In the genomic region with DNA sequence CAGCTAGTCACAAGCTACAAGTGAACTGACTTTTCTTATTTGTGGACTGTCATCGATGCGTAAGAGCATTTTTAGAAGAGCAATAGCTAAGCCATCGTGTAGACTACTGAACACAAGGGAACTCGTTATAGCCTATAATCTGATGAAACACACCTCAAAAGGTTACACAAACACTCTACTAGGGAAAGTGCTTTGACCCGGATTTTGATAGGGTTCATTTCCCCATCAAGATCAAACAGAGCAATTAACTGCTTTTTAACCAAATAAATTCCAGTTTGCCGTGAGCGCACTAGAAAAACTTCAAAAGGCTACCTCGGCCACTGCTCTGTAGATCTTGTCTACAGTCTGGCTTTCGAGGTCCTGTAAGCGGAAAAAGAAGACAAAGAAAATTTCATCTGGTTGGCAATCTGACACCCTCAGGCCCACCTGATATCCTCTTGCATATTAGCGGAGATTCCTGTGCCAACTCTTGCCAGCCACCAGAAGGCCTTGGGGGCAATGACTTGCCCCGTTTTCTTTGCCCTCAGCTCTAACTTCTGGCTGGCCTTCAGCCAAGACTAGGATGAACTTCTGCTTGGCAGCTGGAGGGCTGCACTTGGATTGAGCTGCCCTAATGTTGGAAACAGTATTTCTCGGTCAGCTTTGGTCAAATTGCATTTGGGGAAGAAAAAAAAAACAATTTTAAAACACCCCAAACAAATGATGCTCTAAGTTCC, we compare ENCODE assay signal across 12 mouse cellular contexts.
DNase-seq lines count a peak whose midpoint lies in the region; ATAC-seq and TF ChIP-seq lines count a peak whose summit lies in the region.
"Had no signal": no experiment of that assay in that cellular context is flagged by ENCODE, and none has a peak within 500 bp of the region (broad histone marks: within the 10 kb centered on the region; RNA-seq: fewer than 3 reads in every experiment).

No protein-coding gene starts in this region.

- no peak overlapping the region for H3K4me3 ChIP-seq in liver, postnatal 0 days (ENCODE audit: low read depth, low read length)
- no peak overlapping the region for H3K4me3 ChIP-seq in liver, embryonic 11.5 days (ENCODE audit: low read depth, low read length)
- H3K4me3 ChIP-seq: midbrain, embryonic 13.5 days had no signal

- no peak overlapping the region for H3K9ac ChIP-seq in liver, postnatal 0 days (replicated peaks)
- no peak overlapping the region for H3K9ac ChIP-seq in liver, embryonic 11.5 days (ENCODE audit: low read depth, low read length)
- H3K9ac ChIP-seq: forebrain, postnatal 0 days; midbrain, embryonic 13.5 days had no signal

- H3K4me2 ChIP-seq in liver, postnatal 0 days (ENCODE audit: low read depth, low read length), result no peak overlapping the region
- no peak overlapping the region for H3K4me2 ChIP-seq in liver, embryonic 11.5 days
- H3K4me2 ChIP-seq: midbrain, embryonic 13.5 days had no signal

- H3K27me3 ChIP-seq in liver, postnatal 0 days (ENCODE audit: insufficient read depth, low read length), result no peaks in the 10 kb centered on the region
- no peaks in the 10 kb centered on the region; the same call in 1 of the 2 replicates for H3K27me3 ChIP-seq in liver, embryonic 11.5 days (replicated peaks; ENCODE audit: control insufficient read depth, insufficient read depth, low read length)
- H3K27me3 ChIP-seq: midbrain, embryonic 13.5 days had no signal

- 62% methylated on average over 13 of the region's 13 CpGs for whole genome bisulfite sequencing in liver, postnatal 0 days (ENCODE audit: insufficient replicate concordance)
- 72% methylated on average over 13 of the region's 13 CpGs for WGBS in liver, embryonic 11.5 days

- no peak for TF ChIP-seq CTCF in liver, postnatal 0 days (IDR thresholded peaks at IDR 0.05; ENCODE audit: low read depth)

- ATAC-seq in liver, postnatal 0 days, result peak; percentile 49
- no peak for ATAC-seq in liver, embryonic 11.5 days (replicated peaks; ENCODE audit: low FRiP score)
- ATAC-seq: forebrain, postnatal 0 days; midbrain, embryonic 13.5 days had no signal

- no peak for TF ChIP-seq EP300 in liver, postnatal 0 days (IDR thresholded peaks at IDR 0.05; ENCODE audit: low read depth)

- no peaks in the 10 kb centered on the region for H3K36me3 ChIP-seq in liver, postnatal 0 days (replicated peaks; ENCODE audit: insufficient read depth, low read length)
- no peaks in the 10 kb centered on the region for H3K36me3 ChIP-seq in liver, embryonic 11.5 days (ENCODE audit: control insufficient read depth, insufficient read depth, low read length)
- H3K36me3 ChIP-seq: midbrain, embryonic 13.5 days had no signal

- H3K27ac ChIP-seq in liver, postnatal 0 days (ENCODE audit: low read depth), result no peak overlapping the region
- H3K27ac ChIP-seq in liver, embryonic 11.5 days (ENCODE audit: low read depth, low read length), result no peak overlapping the region
- H3K27ac ChIP-seq: midbrain, embryonic 13.5 days had no signal

- DNase-seq in adrenal gland, postnatal 14 days, result peak; percentile 53
- DNase-seq in adrenal gland, postnatal 4 days (ENCODE audit: low spot score in 2 of 2), result no peak
- DNase-seq in liver, postnatal 0 days, result no peak
- DNase-seq in liver, embryonic 11.5 days (ENCODE audit: low spot score), result no peak
- peak; percentile 73 to 79 for DNase-seq in kidney, adult 8-10 months
- peak; percentile 41 for DNase-seq in lung, postnatal 25 days (ENCODE audit: low spot score)
- no peak for DNase-seq in frontal cortex, postnatal 14 days (ENCODE audit: low spot score in 2 of 2)
- DNase-seq in right cerebral cortex, postnatal 4 days, result no peak
- DNase-seq: cerebellum, postnatal 10 days; forebrain, postnatal 0 days; heart, postnatal 10 days had no signal

- H3K4me1 ChIP-seq in liver, postnatal 0 days (ENCODE audit: insufficient read depth), result peaks cover 45% of the 10 kb centered on the region
- peaks cover 19% of the 10 kb centered on the region for H3K4me1 ChIP-seq in liver, embryonic 11.5 days (replicated peaks; ENCODE audit: control insufficient read depth, insufficient read depth, low read length)

- H3K9me3 ChIP-seq in liver, postnatal 0 days (ENCODE audit: low read length), result no peaks in the 10 kb centered on the region
- H3K9me3 ChIP-seq in liver, embryonic 11.5 days (ENCODE audit: control insufficient read depth, low read length), result no peaks in the 10 kb centered on the region
- H3K9me3 ChIP-seq: midbrain, embryonic 13.5 days had no signal

Comparison
In these comparisons a context has a peak if more than half of its experiments do, and no peak if none do; other contexts are left out.
1. DNase-seq: peak in adrenal gland, postnatal 14 days (single experiment), kidney, adult 8-10 months (2 of 2) and lung, postnatal 25 days (single experiment); none in adrenal gland, postnatal 4 days (0 of 2), liver, postnatal 0 days (single experiment), liver, embryonic 11.5 days (single experiment), frontal cortex, postnatal 14 days (0 of 2) and right cerebral cortex, postnatal 4 days (single experiment).